Mouse (Mus musculus) erythroblast, embryonic 14.5 days (primary cell): Measurements from ENCODE around the gene Bin2.

Source experiments
- GATA1 ChIP-seq: IDR thresholded peaks from 2 replicates; pipeline ENCODE4 v1.6.1; 2012; ENCODE audit warnings: low read length, inconsistent platforms, mixed read lengths
- TAL1 ChIP-seq: IDR thresholded peaks from 3 replicates; pipeline ENCODE4 v1.6.1; 2012; ENCODE audit warnings: low read length, inconsistent platforms, mixed read lengths

GRCm38 (mm10) chr15:100598883-100599275 is 70.5 kb downstream of the Bin2 start:
- TF ChIP-seq GATA1: no peak
- TF ChIP-seq TAL1: no peak
